Mouse (Mus musculus): ENCODE measurements around the gene Psmc1. TPM values are rescaled to one million over a fixed set of nuclear protein-coding genes. Genes with fewer than 3 reads are reported as not detected.

Gene Psmc1
- polyA plus RNA-seq, 1 experiment from 2014 or later = 248 TPM

- Histone ChIP-seq H3K9ac (no peak overlapping the region), H3K36me3 (peaks cover 96% of the 10 kb centered on the region), H3K27me3 (no peaks in the 10 kb centered on the region), H3K4me2 (replicated peaks) (no peak overlapping the region), H3K27ac (replicated peaks) (no peak overlapping the region), H3K4me1 (no peaks in the 10 kb centered on the region), H3K4me3 (replicated peaks) (no peak overlapping the region), H3K9me3 (replicated peaks) (no peaks in the 10 kb centered on the region)
- 83% methylated on average over 17 of the region's 17 CpGs for WGBS
- no peak for ATAC-seq (ENCODE audit: insufficient number of reproducible peaks, low FRiP score, low TSS enrichment, low read depth)
Measured at GRCm38 (mm10) chr12:100126968-100127865, 17.3 kb downstream of the Psmc1 start.

GRCm38 (mm10) chr12:100127866-100128480, 18.0 kb downstream of the Psmc1 start:
- Histone ChIP-seq H3K27ac (replicated peaks) (no peak overlapping the region), H3K4me3 (replicated peaks) (no peak overlapping the region), H3K9ac (no peak overlapping the region), H3K27me3 (no peaks in the 10 kb centered on the region), H3K4me2 (replicated peaks) (no peak overlapping the region), H3K36me3 (peaks cover 97% of the 10 kb centered on the region), H3K4me1 (no peaks in the 10 kb centered on the region), H3K9me3 (replicated peaks) (no peaks in the 10 kb centered on the region)
- ATAC-seq (ENCODE audit: insufficient number of reproducible peaks, low FRiP score, low TSS enrichment, low read depth) = no peak
- 70% methylated on average over 8 of the region's 8 CpGs for WGBS

GRCm38 (mm10) chr12:100128522-100128921, 18.6 kb downstream of the Psmc1 start:
- H3K4me2 ChIP-seq (replicated peaks) = no peak overlapping the region
- ATAC-seq (ENCODE audit: insufficient number of reproducible peaks, low FRiP score, low TSS enrichment, low read depth) = no peak
- no peak overlapping the region for H3K27ac ChIP-seq (replicated peaks)
- H3K27me3 ChIP-seq = no peaks in the 10 kb centered on the region
- H3K36me3 ChIP-seq = peaks cover 95% of the 10 kb centered on the region
- H3K4me3 ChIP-seq (replicated peaks) = no peak overlapping the region
- no peak overlapping the region for H3K9ac ChIP-seq
- 74% methylated on average over 6 of the region's 6 CpGs for WGBS
- H3K9me3 ChIP-seq (replicated peaks) = no peaks in the 10 kb centered on the region
- H3K4me1 ChIP-seq = no peaks in the 10 kb centered on the region

- no peak overlapping the region for H3K9ac ChIP-seq
- ATAC-seq (ENCODE audit: insufficient number of reproducible peaks, low FRiP score, low TSS enrichment, low read depth) = no peak
- H3K9me3 ChIP-seq (replicated peaks) = no peaks in the 10 kb centered on the region
- peaks cover 95% of the 10 kb centered on the region for H3K36me3 ChIP-seq
- H3K4me3 ChIP-seq (replicated peaks) = no peak overlapping the region
- no peak overlapping the region for H3K4me2 ChIP-seq (replicated peaks)
- H3K27me3 ChIP-seq = no peaks in the 10 kb centered on the region
- WGBS = 60% methylated on average over 8 of the region's 8 CpGs
- no peaks in the 10 kb centered on the region for H3K4me1 ChIP-seq
- H3K27ac ChIP-seq (replicated peaks) = no peak overlapping the region
Measured at GRCm38 (mm10) chr12:100128961-100129360, 19.0 kb downstream of the Psmc1 start.

- H3K36me3 ChIP-seq = peaks cover 91% of the 10 kb centered on the region
- no peaks in the 10 kb centered on the region for H3K4me1 ChIP-seq
- 92% methylated on average over 9 of the region's 9 CpGs for WGBS
- no peak overlapping the region for H3K9ac ChIP-seq
- no peak overlapping the region for H3K27ac ChIP-seq (replicated peaks)
- H3K4me2 ChIP-seq (replicated peaks) = no peak overlapping the region
- ATAC-seq (ENCODE audit: insufficient number of reproducible peaks, low FRiP score, low TSS enrichment, low read depth) = no peak
- no peaks in the 10 kb centered on the region for H3K9me3 ChIP-seq (replicated peaks)
- no peak overlapping the region for H3K4me3 ChIP-seq (replicated peaks)
- H3K27me3 ChIP-seq = no peaks in the 10 kb centered on the region
Measured at GRCm38 (mm10) chr12:100131167-100131566, 21.2 kb downstream of the Psmc1 start.

GRCm38 (mm10) chr12:100131655-100132054, 21.7 kb downstream of the Psmc1 start:
- no peak overlapping the region for H3K4me3 ChIP-seq (replicated peaks)
- no peaks in the 10 kb centered on the region for H3K9me3 ChIP-seq (replicated peaks)
- WGBS = 29% methylated on average over 8 of the region's 8 CpGs
- H3K4me1 ChIP-seq = no peaks in the 10 kb centered on the region
- H3K9ac ChIP-seq = no peak overlapping the region
- no peaks in the 10 kb centered on the region for H3K27me3 ChIP-seq
- H3K27ac ChIP-seq (replicated peaks) = no peak overlapping the region
- H3K4me2 ChIP-seq (replicated peaks) = no peak overlapping the region
- peaks cover 91% of the 10 kb centered on the region for H3K36me3 ChIP-seq
- no peak for ATAC-seq (ENCODE audit: insufficient number of reproducible peaks, low FRiP score, low TSS enrichment, low read depth)

- 92% methylated on average over 11 of the region's 11 CpGs for WGBS
- H3K9me3 ChIP-seq (replicated peaks) = no peaks in the 10 kb centered on the region
- H3K4me1 ChIP-seq = no peaks in the 10 kb centered on the region
- H3K4me2 ChIP-seq (replicated peaks) = no peak overlapping the region
- no peaks in the 10 kb centered on the region for H3K27me3 ChIP-seq
- peaks cover 88% of the 10 kb centered on the region for H3K36me3 ChIP-seq
- no peak overlapping the region for H3K27ac ChIP-seq (replicated peaks)
- H3K4me3 ChIP-seq (replicated peaks) = no peak overlapping the region
- no peak overlapping the region for H3K9ac ChIP-seq
- ATAC-seq (ENCODE audit: insufficient number of reproducible peaks, low FRiP score, low TSS enrichment, low read depth) = no peak
Measured at GRCm38 (mm10) chr12:100134395-100134936, 24.5 kb downstream of the Psmc1 start.

GRCm38 (mm10) chr12:100135117-100135516, 25.2 kb downstream of the Psmc1 start:
- H3K36me3 ChIP-seq = peaks cover 88% of the 10 kb centered on the region
- no peak overlapping the region for H3K27ac ChIP-seq (replicated peaks)
- no peaks in the 10 kb centered on the region for H3K4me1 ChIP-seq
- no peak overlapping the region for H3K4me2 ChIP-seq (replicated peaks)
- no peak overlapping the region for H3K4me3 ChIP-seq (replicated peaks)
- ATAC-seq (ENCODE audit: insufficient number of reproducible peaks, low FRiP score, low TSS enrichment, low read depth) = no peak
- WGBS = 82% methylated on average over 3 of the region's 3 CpGs
- no peak overlapping the region for H3K9ac ChIP-seq
- H3K27me3 ChIP-seq = no peaks in the 10 kb centered on the region
- no peaks in the 10 kb centered on the region for H3K9me3 ChIP-seq (replicated peaks)

- Histone ChIP-seq H3K4me2 (replicated peaks) (no peak overlapping the region), H3K4me3 (replicated peaks) (no peak overlapping the region), H3K27me3 (no peaks in the 10 kb centered on the region), H3K27ac (replicated peaks) (no peak overlapping the region), H3K9ac (no peak overlapping the region), H3K36me3 (peaks cover 93% of the 10 kb centered on the region), H3K4me1 (no peaks in the 10 kb centered on the region), H3K9me3 (replicated peaks) (no peaks in the 10 kb centered on the region)
- no peak for ATAC-seq (ENCODE audit: insufficient number of reproducible peaks, low FRiP score, low TSS enrichment, low read depth)
- WGBS = 92% methylated on average over 11 of the region's 11 CpGs
Measured at GRCm38 (mm10) chr12:100142848-100143523, 33.0 kb downstream of the Psmc1 start.

- Histone ChIP-seq H3K27me3 (no peaks in the 10 kb centered on the region), H3K4me1 (no peaks in the 10 kb centered on the region), H3K9ac (no peak overlapping the region), H3K36me3 (peaks cover 88% of the 10 kb centered on the region), H3K9me3 (replicated peaks) (no peaks in the 10 kb centered on the region), H3K4me3 (replicated peaks) (no peak overlapping the region), H3K27ac (replicated peaks) (no peak overlapping the region), H3K4me2 (replicated peaks) (no peak overlapping the region)
- 88% methylated on average over 9 of the region's 9 CpGs for WGBS
- no peak for ATAC-seq (ENCODE audit: insufficient number of reproducible peaks, low FRiP score, low TSS enrichment, low read depth)
Measured at GRCm38 (mm10) chr12:100143737-100144136, 33.8 kb downstream of the Psmc1 start.

GRCm38 (mm10) chr12:100144269-100144668, 34.3 kb downstream of the Psmc1 start:
- no peaks in the 10 kb centered on the region for H3K9me3 ChIP-seq (replicated peaks)
- H3K27me3 ChIP-seq = no peaks in the 10 kb centered on the region
- no peak overlapping the region for H3K4me2 ChIP-seq (replicated peaks)
- no peak for ATAC-seq (ENCODE audit: insufficient number of reproducible peaks, low FRiP score, low TSS enrichment, low read depth)
- H3K4me1 ChIP-seq = no peaks in the 10 kb centered on the region
- H3K4me3 ChIP-seq (replicated peaks) = no peak overlapping the region
- no peak overlapping the region for H3K27ac ChIP-seq (replicated peaks)
- H3K36me3 ChIP-seq = peaks cover 88% of the 10 kb centered on the region
- no peak overlapping the region for H3K9ac ChIP-seq
- WGBS = 84% methylated on average over 5 of the region's 5 CpGs
